Mouse (Mus musculus) right cerebral cortex, postnatal 25 days (tissue): ENCODE data around the gene Dnaaf5.
A peak's percentile ranks its signal among the peaks of the same experiment; 100 is the strongest.

Experiments used
- DNase-seq: peaks from one replicate; pipeline ENCODE4 v3.0.0; 2022

Gene Dnaaf5

DNA sequence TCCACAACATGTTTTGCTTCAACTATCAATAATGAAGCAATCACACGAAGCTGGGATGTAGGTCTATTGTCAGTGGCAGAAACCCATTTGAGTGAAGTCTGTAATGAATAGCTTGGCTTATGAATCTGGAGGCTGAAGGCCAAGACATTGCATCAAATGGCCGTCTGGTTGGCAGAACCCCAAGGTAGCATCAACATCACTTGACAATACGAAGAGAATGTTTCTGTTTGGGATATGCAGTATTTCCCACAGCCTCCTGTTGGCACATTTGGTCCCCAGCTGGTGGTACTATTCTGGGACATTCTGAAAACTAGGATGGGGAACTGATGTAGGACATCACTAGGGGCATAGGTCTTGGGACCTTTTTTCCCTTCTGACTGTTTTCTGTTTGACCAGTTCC lies 6.1 kb upstream of the Dnaaf5 start:
- DNase-seq: no peak

DNA sequence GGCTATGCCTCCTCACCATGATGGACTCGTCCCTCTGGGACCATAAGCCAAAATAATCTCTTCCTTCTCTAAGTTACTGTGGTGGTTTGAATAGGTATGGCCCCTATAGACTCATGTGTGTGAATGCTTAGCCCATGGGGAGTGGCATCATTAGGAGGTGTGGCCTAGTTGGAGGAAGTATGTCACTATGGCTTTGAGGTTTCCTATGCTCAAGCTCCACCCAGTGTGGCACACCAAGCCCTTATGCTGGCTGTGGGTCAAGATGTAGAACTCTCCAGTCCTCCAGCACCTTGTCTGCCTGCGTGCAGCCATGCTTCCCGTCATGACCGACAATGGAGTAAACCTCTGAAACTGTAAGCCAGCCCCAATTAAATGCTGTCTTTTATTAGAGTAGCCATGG lies 4.3 kb upstream of the Dnaaf5 start:
- DNase-seq: no peak

DNA sequence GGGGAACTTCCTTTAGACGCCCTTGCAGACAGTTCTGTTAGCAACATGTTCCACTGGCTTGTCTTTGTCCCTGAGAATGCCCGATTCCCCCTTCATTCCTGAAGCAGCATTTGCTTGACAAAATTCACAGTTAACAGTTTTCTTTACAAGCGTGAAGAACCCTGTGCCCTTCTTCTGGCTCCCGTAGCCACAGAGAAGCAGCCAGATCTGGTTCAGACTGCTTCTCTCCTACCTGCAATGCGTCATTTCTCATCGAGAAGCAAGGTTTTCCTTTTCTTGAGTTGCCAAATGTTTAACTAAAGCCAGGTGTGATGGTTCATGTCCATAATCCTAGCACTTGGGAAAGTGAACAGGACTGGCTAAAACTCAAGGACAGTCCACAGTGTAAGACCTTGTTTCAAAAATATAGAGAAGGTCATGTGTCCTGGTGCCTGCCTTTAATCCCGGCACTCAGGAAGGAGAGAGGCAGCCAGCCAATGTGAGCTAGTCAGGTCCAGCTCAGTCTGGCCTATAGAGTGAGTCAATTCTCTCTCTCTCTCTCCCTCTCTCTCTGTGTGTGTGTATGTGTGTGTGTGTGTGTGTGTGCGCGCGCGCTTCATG lies 3.4 kb upstream of the Dnaaf5 start:
- no peak for DNase-seq

DNA sequence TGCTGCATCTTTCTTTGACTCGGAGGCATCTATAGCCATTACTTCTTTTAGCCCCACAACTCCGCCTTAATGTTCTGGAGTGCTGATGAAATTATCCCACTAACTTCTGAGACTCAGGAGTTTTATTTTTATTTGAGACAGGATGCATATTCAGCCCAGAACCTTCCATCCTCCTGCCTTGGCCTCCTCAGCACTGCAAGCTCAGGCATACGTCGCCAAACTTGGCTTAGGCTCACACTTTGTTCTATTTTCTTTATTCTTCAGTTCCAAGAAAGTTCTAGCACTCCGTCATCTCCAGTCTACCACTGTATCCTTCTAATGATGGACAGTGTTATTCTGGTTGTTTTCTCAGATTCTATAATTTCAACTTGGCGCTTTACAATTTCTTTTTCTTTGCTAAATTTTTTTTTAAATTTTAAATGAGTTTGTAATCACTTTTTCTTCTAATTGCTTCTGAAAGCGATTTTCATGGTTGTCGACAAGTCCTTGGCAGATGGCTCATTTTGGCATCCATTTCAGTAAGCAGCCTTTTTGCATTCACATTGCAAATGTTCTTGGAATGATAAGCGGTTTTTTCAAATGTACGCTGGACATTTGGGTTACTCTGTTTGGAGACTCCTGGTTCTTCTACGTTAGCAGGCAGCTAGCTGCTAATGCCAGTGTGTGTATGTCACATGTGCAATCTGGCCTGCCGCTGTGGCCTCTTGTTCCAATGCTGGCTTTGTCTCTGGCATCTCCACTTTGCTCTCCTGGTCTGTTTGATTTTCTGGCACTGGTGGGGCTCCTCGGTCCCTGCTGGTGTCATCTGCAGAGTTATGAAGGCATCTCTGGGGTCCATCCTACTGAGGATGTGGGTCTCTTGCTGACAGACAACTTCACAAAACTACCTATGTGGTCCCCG lies 2.6 kb upstream of the Dnaaf5 start:
- DNase-seq: no peak

DNA sequence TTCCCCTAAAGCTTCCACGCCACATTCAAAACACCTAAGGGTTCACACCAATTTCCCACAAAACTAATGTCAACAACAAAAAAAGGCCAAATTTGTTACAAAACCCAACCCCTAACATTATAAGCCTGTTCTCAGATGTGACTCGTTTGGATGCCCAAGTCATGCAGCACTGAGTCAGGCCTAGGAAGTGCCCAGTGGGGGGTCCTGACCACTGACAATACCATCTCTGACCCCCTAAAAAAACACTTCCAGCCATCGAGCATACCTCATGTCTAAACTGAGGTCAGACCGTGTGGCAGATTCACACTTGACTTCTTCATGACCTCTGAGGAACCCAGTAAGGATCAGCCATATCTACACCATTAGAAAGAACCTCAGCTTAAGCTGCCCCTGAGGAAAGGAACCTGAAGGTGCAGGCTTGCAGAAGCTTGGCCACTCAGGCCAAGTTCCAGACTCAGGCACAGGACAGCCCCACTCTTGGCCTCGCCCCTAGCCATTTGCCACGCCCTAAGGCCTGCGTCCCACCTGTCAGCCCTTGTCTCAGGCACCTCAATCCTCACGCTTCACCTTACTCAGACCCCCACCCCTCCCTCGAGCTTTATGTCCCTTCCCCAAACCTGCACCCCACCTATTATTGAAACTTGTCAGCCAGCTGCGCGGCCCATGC lies 884 bp upstream of the Dnaaf5 start:
- DNase-seq: no peak

DNA sequence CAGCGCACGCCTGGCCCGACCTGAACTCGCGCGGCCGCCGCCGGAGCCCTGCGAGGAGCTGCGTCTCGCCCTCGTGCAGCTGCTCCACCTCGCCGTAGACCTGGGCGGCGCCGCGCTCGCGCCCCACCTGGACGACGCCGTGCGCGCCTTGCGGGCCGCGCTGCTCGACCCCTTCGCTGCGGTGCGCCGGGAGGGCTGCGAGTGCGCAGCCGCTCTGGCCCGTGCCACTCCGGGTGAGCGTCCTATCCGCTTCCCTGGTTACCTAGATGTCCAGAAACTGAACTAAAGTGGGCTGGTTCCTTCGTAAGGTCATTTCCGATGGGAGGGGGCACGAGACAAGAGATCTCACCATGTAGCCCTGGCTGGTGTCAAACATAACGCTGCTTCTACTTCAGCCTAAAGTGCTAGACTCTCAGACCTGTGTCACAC lies 594 bp downstream of the Dnaaf5 start:
- DNase-seq: peak; percentile 53

DNA sequence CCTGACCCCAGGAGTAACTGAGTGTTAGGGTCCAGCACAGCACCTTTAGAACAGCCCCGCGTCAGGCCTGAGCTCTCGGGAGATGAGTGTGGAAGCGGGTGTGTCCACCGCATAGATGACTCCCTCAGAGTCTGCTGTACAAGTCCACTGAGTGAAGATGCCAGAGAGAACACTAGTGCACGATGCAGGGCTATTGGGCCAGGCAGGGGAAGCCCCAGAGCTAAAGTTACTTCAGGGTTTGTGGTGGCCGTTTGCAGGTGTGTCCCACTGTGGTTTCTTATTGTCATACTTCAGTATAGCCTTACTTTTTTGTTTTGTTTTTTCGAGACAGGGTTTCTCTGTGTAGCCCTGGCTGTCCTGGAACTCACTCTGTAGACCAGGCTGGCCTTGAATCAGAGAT lies 10.9 kb downstream of the Dnaaf5 start:
- no peak for DNase-seq

DNA sequence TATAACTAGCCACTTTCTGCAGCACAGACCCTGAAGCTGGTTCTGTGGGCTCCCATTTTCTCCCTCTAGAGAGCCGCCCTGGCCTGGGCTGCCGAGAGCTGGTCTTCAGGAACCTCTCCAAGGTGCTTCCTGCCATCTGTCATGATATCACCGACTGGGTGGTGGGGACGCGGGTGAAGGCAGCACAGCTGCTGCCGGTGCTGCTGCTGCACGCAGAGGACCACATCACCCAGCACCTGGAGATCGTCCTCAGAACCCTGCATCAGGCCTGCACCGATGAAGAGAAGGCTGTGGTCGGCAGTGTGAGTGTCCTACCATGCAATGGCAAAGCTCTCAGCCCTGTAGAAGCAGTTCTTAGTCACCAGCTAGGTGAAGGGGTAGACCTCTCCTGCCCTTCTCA lies 11.6 kb downstream of the Dnaaf5 start:
- DNase-seq: no peak

DNA sequence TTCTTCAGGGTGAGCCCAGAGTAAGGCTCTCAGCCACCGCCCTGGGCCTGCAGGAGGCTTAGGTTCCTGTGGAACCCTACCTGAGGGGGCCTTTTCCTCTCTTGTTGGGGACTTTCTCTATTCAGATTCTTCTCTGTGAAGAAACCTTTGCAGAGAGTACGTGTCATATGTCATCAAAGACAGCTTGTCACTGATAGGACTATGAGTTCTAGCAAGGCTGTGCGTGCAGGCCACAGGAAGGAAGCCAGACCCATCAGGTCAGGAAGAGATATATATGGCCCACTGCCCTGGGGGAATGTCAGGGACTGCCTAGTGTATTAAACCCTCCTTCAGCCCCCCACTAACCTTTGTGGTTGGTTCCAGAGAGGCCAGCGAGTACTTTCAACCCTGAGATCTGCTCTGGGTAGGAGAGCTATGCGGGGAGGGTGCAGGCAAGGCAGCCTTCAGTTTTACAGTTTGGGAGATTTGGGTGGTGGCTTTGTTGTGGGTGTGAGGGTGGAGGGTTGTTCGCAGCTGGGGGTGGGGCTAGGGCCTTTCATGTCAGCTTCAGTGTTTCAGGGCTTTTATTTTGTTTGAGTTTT lies 16.8 kb downstream of the Dnaaf5 start:
- no peak for DNase-seq

DNA sequence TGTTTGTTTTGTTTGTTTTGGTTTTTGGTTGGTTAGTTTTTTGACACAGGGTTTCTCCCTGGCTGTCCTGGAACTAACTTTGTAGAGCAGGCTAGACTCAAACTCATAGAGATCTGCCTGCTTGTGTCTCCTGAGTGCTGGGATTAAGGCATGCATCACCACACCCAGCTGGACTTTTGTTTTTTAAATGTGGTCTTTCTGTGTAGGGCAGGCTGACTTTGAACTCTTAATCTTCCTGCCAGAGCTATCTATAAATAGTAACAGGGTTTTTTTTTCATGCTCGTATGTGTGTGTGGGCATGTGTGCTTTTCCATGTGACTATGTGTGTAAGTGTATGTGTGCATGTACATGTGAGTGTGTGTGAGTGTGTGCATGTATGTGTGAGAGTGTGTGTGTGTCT lies 17.5 kb downstream of the Dnaaf5 start:
- DNase-seq: no peak

DNA sequence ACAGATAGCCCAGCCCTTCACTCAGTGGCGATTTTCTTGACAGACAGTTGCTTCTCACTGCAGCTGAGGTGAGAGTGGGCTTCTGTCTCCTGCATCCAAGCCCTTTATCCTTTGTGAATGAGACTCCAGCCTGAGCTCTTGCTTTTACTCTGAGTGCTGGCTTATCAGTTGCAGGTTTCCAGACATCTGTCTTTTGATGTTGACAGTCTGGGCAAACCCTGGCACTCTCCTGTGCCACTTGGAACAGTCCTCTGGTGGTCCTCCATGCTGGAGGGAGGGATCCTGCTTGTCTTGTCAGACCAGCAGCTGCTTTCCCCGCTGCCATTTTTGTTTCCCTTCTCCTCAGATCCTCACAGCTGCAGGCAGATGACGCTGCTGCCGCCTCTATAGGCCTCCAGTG lies 21.9 kb downstream of the Dnaaf5 start:
- no peak for DNase-seq

DNA sequence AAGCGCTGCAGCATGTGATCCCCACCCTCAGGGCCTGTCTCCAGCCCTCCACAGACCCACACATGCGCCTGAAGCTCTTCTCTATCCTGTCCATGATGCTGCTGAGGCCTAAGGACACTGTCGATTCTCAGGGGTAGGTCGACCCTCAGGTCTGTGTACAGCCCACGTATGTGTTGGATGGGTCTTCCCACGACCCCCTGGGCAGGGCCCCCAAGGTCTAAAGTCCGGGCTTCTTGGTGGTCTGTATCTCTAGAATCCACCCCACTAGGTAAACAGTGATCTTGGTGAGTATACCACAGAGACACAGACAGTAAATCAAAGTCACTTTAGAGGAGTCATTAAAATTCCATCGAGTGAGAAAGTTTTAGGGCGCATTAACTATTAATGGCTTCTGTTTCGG lies 24.1 kb downstream of the Dnaaf5 start:
- DNase-seq: no peak

DNA sequence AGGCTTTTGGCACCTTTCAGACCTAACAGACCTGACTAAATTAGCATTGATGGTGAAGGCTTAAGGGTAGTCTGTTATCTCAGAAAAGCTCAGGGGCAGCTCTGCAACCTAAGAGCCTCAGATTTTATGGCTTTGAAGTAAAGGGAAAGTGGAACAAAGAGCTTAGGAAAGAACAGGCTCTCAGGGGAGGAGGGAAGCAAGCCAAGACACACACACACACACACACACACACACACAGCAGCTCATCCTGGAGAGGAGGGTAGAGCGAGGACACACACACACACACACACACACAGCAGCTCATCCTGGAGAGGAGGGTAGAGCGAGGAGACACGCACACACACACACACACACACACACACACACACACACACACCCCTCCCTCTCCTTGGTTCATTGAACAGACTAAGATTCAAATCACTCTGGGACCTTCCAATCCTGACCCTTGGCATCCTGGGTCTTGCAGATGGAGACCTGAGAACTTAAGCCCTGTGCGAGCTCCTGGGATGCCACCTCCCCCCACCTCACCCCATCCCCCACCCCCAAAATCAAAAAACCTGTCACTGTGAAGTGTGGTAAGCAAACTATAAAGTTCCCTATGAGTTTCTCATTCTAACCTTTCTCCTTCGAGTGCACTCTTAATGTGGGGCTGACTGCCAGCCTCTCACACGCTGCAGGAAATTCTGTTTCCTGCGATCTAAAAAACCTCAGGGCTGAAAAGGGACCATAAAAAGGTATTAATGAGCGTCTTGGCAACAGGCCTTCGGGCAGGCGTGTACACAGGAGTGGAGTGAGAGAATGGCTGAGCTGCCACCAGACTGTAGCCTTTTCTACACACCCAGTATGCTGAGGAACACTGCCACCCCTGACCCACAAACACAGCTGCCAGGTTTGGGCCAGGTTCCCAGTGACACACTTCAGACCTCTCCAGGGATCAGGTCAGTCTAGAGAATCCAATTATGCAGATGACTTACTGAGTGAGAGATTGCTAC lies 24.8 kb downstream of the Dnaaf5 start:
- no peak for DNase-seq

DNA sequence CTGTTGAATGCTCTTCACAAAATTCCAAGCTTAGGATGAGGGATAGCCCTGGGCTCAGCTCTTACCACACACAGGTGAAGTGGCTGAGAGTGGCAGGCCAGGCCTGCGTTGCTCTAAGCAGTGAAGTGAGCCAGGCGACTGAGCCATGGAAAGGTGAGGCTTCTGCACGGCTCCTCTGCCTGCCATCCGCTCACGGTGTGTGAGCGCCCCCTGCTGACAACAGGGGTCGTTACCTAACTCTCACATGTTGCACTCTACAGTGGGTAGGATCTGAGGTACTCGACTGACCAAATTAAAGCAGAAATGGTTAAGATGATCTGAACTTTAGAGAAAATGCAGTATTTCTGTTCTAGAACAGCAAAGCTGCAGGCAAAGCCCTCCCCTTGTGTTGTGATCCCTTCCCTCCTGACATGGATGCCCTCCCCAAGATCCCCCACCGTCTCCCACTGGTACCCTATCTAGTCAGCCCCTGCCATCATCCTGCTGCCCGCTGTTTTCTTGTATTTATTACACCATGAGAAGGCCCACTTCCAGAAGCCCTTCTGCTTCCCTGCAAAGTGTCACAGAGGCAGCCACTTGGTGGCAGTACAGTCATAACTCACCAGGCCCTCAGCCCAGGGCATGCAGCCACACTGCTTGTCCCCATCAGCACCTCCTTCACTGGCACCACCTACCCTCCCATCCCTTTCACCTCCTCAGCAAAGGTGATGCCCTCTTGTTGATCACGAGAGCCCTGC lies 29.0 kb downstream of the Dnaaf5 start:
- DNase-seq: peak; percentile 66

DNA sequence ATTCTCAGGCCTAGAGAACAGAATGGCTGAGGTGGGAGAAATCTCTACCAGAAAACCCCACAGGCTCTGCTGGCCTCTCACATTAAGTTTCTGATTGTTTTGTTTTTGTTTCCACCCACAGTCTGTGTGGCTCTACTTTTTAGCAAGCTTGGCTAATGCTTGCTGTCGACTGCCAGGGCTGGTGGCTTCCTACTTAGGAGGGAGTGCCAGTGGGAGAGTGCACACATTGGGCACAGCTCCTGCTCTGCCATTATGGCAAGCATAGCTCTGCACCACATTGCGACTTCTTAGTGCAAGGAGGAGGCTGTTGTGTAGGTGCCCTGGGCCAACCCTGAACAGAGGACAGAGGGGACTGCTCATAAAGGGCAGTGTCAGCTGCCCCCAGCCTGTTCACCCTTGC lies 33.1 kb downstream of the Dnaaf5 start:
- DNase-seq: no peak

DNA sequence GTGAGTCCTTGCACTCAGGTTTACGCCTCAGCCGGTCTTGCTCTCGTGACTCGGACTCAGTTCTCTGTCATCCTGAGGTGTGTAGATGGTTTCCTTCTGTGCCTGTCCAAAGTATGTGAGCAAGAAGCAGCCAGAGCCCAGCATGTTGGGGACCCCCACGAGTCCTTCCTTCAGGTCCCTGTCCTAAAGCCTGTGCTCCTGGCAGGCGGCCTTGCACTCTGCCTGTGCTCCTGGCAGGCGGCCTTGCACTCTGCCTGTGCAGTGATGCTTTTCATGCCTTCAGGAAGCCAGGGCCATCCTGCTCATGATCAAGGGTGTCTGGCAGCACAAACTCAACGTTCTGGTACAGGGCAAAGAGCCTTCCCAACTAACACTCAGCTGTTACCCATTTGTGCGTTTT lies 33.6 kb downstream of the Dnaaf5 start:
- no peak for DNase-seq

DNA sequence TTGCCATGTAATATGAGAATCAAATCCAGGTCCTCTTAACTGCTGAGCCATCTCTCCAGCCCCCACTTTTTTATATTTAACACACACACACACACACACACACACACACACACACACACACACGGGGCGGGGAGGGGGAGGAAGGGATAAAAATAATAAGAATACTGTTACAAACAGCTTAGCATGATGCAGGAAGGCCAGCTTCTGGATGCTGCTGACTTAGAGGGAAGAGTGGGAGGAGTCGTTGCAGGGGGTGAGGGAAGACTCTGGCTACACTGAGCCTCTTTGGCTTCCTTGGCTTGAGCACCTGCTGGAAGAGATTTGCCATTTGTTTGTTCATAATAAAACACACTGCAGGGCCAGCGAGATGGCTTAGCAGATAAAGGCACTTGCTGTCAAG lies 34.9 kb downstream of the Dnaaf5 start:
- no peak for DNase-seq

DNA sequence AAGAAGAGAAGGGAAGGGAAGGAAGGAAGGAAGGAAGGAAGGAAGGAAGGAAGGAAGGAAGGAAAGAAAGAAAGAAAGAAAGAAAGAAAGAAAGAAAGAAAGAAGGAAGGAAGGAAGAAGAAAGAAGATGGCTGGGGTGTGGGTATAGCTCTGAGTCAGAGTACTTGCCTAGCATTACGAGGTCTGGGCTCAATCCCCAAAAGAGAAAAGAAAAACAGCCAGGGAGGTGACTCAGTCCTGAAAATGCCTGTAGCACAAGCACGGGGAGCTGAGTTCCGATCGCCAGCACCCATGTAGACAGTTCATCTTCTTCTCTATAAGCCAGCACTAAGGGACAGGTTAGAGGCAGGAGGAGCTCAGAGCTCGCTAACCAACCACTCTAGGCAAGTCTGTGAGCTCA lies 39.7 kb downstream of the Dnaaf5 start:
- DNase-seq: no peak

DNA sequence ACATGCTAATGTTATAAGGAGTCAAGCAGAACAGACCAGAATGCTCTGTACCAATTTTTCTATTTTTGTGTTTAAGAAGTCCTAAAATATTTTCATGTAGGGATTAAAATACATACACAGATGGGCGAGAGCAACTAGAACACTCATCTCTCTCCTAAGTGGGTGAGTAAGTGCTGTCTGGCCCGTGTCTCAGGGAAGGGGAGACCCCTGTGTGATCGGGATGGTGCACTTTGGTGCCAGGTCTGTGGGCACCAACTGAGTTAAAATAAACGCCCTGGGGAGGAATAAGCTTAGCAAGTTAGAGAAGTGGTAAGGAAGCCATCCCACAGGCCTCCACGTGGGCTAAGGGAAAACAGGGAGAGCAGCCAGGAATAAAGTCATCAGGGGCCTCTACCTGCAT lies 40.9 kb downstream of the Dnaaf5 start:
- DNase-seq: peak; percentile 52

DNA sequence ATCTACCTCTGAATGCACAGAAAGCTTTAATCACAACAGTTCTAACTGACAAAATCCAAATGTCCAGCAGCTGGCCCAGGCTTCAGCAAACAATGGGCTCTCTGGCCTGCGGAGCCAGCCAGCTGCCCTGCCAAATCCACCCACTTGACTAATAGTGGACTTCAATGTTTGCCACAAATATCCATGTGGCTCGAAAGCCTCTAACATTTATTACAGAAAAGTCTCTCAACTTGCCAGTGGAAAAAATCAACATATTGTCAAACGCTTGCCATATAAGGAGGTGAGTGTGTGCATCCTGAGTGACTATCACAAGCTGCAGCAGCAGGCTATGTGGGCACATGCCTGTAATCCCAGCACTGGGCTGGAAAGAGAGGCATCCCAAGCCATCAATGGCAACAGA lies 48.8 kb downstream of the Dnaaf5 start:
- DNase-seq: no peak

DNA sequence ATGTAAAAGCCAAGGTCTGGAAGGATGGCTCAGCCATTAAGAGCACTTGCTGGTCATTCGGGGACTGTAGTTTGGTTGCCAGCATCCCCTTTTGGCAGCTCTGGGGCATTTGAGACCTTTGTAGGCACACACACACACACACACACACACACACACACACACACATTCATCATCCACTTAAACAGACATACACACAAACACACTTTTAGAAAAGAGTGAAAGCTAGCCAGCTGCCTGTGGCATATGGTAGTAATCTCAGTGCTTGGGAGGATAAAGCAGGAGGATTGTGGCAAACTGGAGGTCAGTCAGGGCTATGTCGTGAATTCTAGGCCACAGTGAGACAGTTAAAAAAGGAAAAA lies 49.6 kb downstream of the Dnaaf5 start:
- no peak for DNase-seq
